Mouse (Mus musculus) forebrain, embryonic 13.5 days (tissue): ENCODE measurements at regions not wholly inside any gene's neighbourhood (a gene's known extent, or its start where the extent isn't known, plus 50 kb on each side); places are given as distances from the start of the nearest gene placed in this dataset.
"Not testable (repeated sequence)": the region's sequence is repeated elsewhere in the genome, so short reads cannot be mapped to it uniquely, and the experiment has no call there.

Experiments
- ATAC-seq: fragments of 200-750 bp; cut with Nextera tagmentation; 2 replicates; pipeline ENCODE4 v1.8.0; 2017
- H3K27ac ChIP-seq: fragments of 300-500 bp; sonication (generic); 2 replicates; pipeline ENCODE4 v1.5.1; 2015; ENCODE audit warnings: inconsistent platforms, mild to moderate bottlenecking, moderate library complexity
- H3K27me3 ChIP-seq: fragments of 300-500 bp; sonication (generic); 2 replicates; pipeline ENCODE4 v1.6.1; 2015; ENCODE audit warnings: mild to moderate bottlenecking, inconsistent platforms
- H3K36me3 ChIP-seq: fragments of 300-500 bp; sonication (generic); 2 replicates; pipeline ENCODE4 v1.6.1; 2015; ENCODE audit warnings: mild to moderate bottlenecking, inconsistent platforms; ENCODE audit not compliant: poor library complexity, severe bottlenecking
- H3K4me1 ChIP-seq: fragments of 300-500 bp; sonication (generic); 2 replicates; pipeline ENCODE4 v1.6.1; 2015; ENCODE audit warnings: inconsistent platforms
- H3K4me2 ChIP-seq: fragments of 300-500 bp; sonication (generic); 2 replicates; pipeline ENCODE4 v1.6.1; 2015; ENCODE audit warnings: inconsistent platforms, mild to moderate bottlenecking, moderate library complexity
- H3K4me3 ChIP-seq: fragments of 300-500 bp; sonication (generic); 2 replicates; pipeline ENCODE4 v1.5.1; 2015; ENCODE audit warnings: mild to moderate bottlenecking, inconsistent platforms
- H3K9ac ChIP-seq: fragments of 300-500 bp; sonication (generic); 2 replicates; pipeline ENCODE4 v1.6.1; 2015; ENCODE audit warnings: mild to moderate bottlenecking, inconsistent platforms
- H3K9me3 ChIP-seq: fragments of 300-500 bp; sonication (generic); replicated peaks from 2 replicates; pipeline ENCODE4 v1.6.1; 2016; ENCODE audit warnings: inconsistent platforms
- WGBS: fragments of 180-500 bp; shearing (Covaris S2); methylation state at CpG from one replicate; pipeline ENCODE4 v1.1.7; 2015; 5-methylcytosine and 5-hydroxymethylcytosine counted together

- H3K4me3 ChIP-seq, H3K4me1 ChIP-seq, H3K27ac ChIP-seq, H3K27me3 ChIP-seq, ATAC-seq, H3K9me3 ChIP-seq, H3K9ac ChIP-seq, H3K4me2 ChIP-seq, H3K36me3 ChIP-seq: not testable (repeated sequence)
Measured at GRCm38 (mm10) chr11:7775361-7775760, 561.6 kb upstream of the Igfbp3 start.

DNA sequence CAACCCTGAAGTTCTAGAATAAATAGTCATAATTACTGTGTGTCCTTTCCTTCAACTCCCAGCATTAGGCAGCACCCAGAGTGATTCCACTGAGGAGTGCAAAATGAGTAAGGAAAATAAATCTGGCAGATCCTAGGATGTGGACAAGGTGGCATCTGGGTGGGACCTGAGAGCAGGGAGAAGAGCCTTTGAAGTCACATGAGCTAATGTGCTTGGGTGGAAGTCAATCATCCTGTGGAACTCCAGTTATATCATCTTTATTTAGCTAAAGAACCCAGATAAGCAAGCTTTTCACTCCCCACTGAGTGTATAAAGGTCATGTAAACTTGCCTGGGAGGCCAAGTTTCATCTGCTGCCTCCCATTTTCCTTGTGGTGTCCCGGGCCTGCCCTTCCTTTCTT is 551.6 kb upstream of the Igfbp3 start:
- Histone ChIP-seq H3K9me3 (no peaks in the 10 kb centered on the region), H3K27ac (no peak overlapping the region), H3K27me3 (no peaks in the 10 kb centered on the region), H3K36me3 (no peaks in the 10 kb centered on the region), H3K4me3 (no peak overlapping the region), H3K9ac (no peak overlapping the region), H3K4me2 (no peak overlapping the region), H3K4me1 (no peaks in the 10 kb centered on the region)
- 89% methylated on average over 1 of the region's 1 CpGs for WGBS
- no peak for ATAC-seq

GRCm38 (mm10) chr11:7758862-7759467 is 545.2 kb upstream of the Igfbp3 start:
- Histone ChIP-seq H3K36me3 (no peaks in the 10 kb centered on the region), H3K9ac (no peak overlapping the region), H3K27ac (no peak overlapping the region), H3K4me3 (no peak overlapping the region), H3K4me1 (no peaks in the 10 kb centered on the region), H3K27me3 (no peaks in the 10 kb centered on the region), H3K9me3 (no peaks in the 10 kb centered on the region), H3K4me2 (no peak overlapping the region)
- ATAC-seq = no peak
- 90% methylated on average over 6 of the region's 6 CpGs for WGBS
